Mouse (Mus musculus) left cerebral cortex, postnatal 10 days (tissue): ENCODE results near the gene Nfkb2. TPM values are rescaled to one million over a fixed set of nuclear protein-coding genes. Genes with fewer than 3 reads are reported as not detected.

ENCODE experiments used
- DNase-seq, 2 experiments: peaks; one replicate each; pipeline ENCODE4 v3.0.0; 2021 to 2022; ENCODE audit warnings: low spot score in 2 of 2, mixed read lengths in 1 of 2; ENCODE audit errors: extremely low spot score in 1 of 2
- intact Hi-C: fragments of 180-260 bp; cut with DNase I; formaldehyde crosslinking; loops from one replicate; pipeline ENCODE4 v1.15.1; 2025
- total RNA-seq, 2 experiments: library from RNA; stranded (reverse); gene quantifications; 2 replicates each; pipeline ENCODE4 v1.2.3; 2021

Nfkb2 gene
- total RNA-seq, result 1 to 10 TPM; 2.0 to 2.4 TPM

- peak; percentile 77 to 95 for DNase-seq
- intact Hi-C loops, result loop anchor here (2.0 kb wide), 1 partner anchor 168 kb away; no protein-coding TSS in a partner anchor
Measured at GRCm38 (mm10) chr19:46304216-46304841, at the start of gene Nfkb2. TSS of gene Nfkb2 (plus strand) at chr19:46304320.

GRCm38 (mm10) chr19:46264762-46265161 is 39.4 kb upstream of the Nfkb2 start:
- intact Hi-C loops, result no loop called here
- DNase-seq, result no peak

- intact Hi-C loops, result no loop called here
- no peak for DNase-seq
Measured at GRCm38 (mm10) chr19:46275307-46275706, 28.8 kb upstream of the Nfkb2 start.

GRCm38 (mm10) chr19:46282081-46282849 is 21.9 kb upstream of the Nfkb2 start:
- intact Hi-C loops, result no loop called here

GRCm38 (mm10) chr19:46284686-46285085 is 19.4 kb upstream of the Nfkb2 start:
- intact Hi-C loops, result no loop called here

More at GRCm38 (mm10) chr19:46282081-46282849, 21.9 kb upstream of the Nfkb2 start:
- DNase-seq, result no peak

GRCm38 (mm10) chr19:46285631-46286030 is 18.5 kb upstream of the Nfkb2 start:
- DNase-seq, result no peak
- intact Hi-C loops, result no loop called here

More at GRCm38 (mm10) chr19:46284686-46285085, 19.4 kb upstream of the Nfkb2 start:
- DNase-seq, result no peak

GRCm38 (mm10) chr19:46286047-46286446 is 18.1 kb upstream of the Nfkb2 start:
- intact Hi-C loops, result no loop called here
- DNase-seq, result no peak

GRCm38 (mm10) chr19:46286926-46287325 is 17.2 kb upstream of the Nfkb2 start:
- DNase-seq, result no peak
- intact Hi-C loops, result no loop called here

GRCm38 (mm10) chr19:46287566-46287965 is 16.6 kb upstream of the Nfkb2 start:
- intact Hi-C loops, result no loop called here
- DNase-seq, result no peak

GRCm38 (mm10) chr19:46290535-46291105 is 13.5 kb upstream of the Nfkb2 start:
- intact Hi-C loops, result no loop called here
- DNase-seq, result no peak

GRCm38 (mm10) chr19:46296938-46297337 is 7.2 kb upstream of the Nfkb2 start:
- intact Hi-C loops, result no loop called here
- DNase-seq, result no peak

GRCm38 (mm10) chr19:46300294-46301045 is 3.6 kb upstream of the Nfkb2 start:
- DNase-seq, result no peak
- intact Hi-C loops, result no loop called here

- intact Hi-C loops, result no loop called here
Measured at GRCm38 (mm10) chr19:46302551-46302950, 1.6 kb upstream of the Nfkb2 start.

GRCm38 (mm10) chr19:46303251-46304215 is 587 bp upstream of the Nfkb2 start:
- intact Hi-C loops, result loop anchor here (2.0 kb wide), 1 partner anchor 167 kb away; no protein-coding TSS in a partner anchor
- no peak for DNase-seq

More at GRCm38 (mm10) chr19:46302551-46302950, 1.6 kb upstream of the Nfkb2 start:
- no peak for DNase-seq

- intact Hi-C loops, result loop anchor here (2.0 kb wide), 1 partner anchor 168 kb away; no protein-coding TSS in a partner anchor
- DNase-seq, result no peak
Measured at GRCm38 (mm10) chr19:46304908-46305333, 801 bp downstream of the Nfkb2 start.

- intact Hi-C loops, result loop anchor here (2.0 kb wide), 1 partner anchor 169 kb away; no protein-coding TSS in a partner anchor
- peak in 1 of 2 experiments; percentile 91 for DNase-seq
Measured at GRCm38 (mm10) chr19:46305432-46306267, 1.5 kb downstream of the Nfkb2 start.

- intact Hi-C loops, result no loop called here
- DNase-seq, result no peak
Measured at GRCm38 (mm10) chr19:46306268-46306610, 2.1 kb downstream of the Nfkb2 start.
